Mouse (Mus musculus): ENCODE measurements around the gene Akap8.

- TF ChIP-seq CEBPB (IDR thresholded peaks at IDR 0.05; ENCODE audit: insufficient read depth, poor library complexity, severe bottlenecking) = no peak
- TF ChIP-seq TCF12 (IDR thresholded peaks at IDR 0.05; ENCODE audit: insufficient read depth, poor library complexity, severe bottlenecking) = no peak
- no peak for TF ChIP-seq POLR2A (IDR thresholded peaks at IDR 0.05; ENCODE audit: insufficient read length, low read depth)
These were observed 35.8 kb downstream of the Akap8 start for GRCm38 (mm10) chr17:32285138-32285670.

Measured in myocyte (in vitro differentiated cells).